Mouse (Mus musculus) ES-Bruce4 (cell line): ENCODE data around the gene Ndufb11. TPM values are rescaled to one million over a fixed set of nuclear protein-coding genes. Genes with fewer than 3 reads are reported as not detected.

Source experiments
- H3K27ac ChIP-seq: 2 replicates; pipeline ENCODE4 v1.5.1; 2012; ENCODE audit warnings: low read length, inconsistent platforms; ENCODE audit not compliant: insufficient read depth
- H3K27me3 ChIP-seq: 2 replicates; pipeline ENCODE4 v1.6.1; 2012; ENCODE audit warnings: mild to moderate bottlenecking, low read length, inconsistent platforms; ENCODE audit not compliant: control insufficient read depth, poor library complexity, insufficient read depth, severe bottlenecking
- H3K36me3 ChIP-seq: 2 replicates; pipeline ENCODE4 v1.6.1; 2012; ENCODE audit warnings: inconsistent platforms, mild to moderate bottlenecking, low read length, moderate library complexity; ENCODE audit not compliant: control insufficient read depth, poor library complexity, insufficient read depth, severe bottlenecking
- H3K4me1 ChIP-seq: one replicate; pipeline ENCODE4 v1.8.1; 2011; ENCODE audit warnings: low read length; ENCODE audit not compliant: control insufficient read depth, insufficient read depth
- H3K4me3 ChIP-seq: 2 replicates; pipeline ENCODE4 v1.5.1; 2011; ENCODE audit warnings: low read depth, mild to moderate bottlenecking, low read length
- H3K9ac ChIP-seq: 2 replicates; pipeline ENCODE4 v1.6.1; 2012; ENCODE audit warnings: low read depth, mild to moderate bottlenecking, inconsistent platforms; ENCODE audit not compliant: poor library complexity, severe bottlenecking
- H3K9me3 ChIP-seq: replicated peaks from 2 replicates; pipeline ENCODE4 v1.6.1; 2012; ENCODE audit warnings: mild to moderate bottlenecking, low read length, inconsistent platforms; ENCODE audit not compliant: control insufficient read depth, poor library complexity, insufficient read depth, severe bottlenecking
- CTCF ChIP-seq: IDR thresholded peaks from one replicate; pipeline ENCODE4 v1.8.1; 2011; ENCODE audit warnings: low read depth, low read length
- EP300 ChIP-seq: IDR thresholded peaks from 2 replicates; pipeline ENCODE4 v1.6.1; 2011; ENCODE audit warnings: low read depth, low read length; ENCODE audit not compliant: insufficient read depth
- POLR2A ChIP-seq: IDR thresholded peaks from one replicate; pipeline ENCODE4 v1.8.1; 2011; ENCODE audit warnings: low read length; ENCODE audit not compliant: insufficient read depth
- polyA plus RNA-seq: library from polyadenylated mRNA; stranded (reverse); fragments of >200 nt; gene quantifications from 2 replicates; pipeline ENCODE4 v1.2.4, GENCODE M21; 2011; ENCODE audit warnings: low read depth; ENCODE audit not compliant: missing spikeins, insufficient read depth, insufficient read length

The Ndufb11 gene
- 110 and 121 TPM in 2 replicates for polyA plus RNA-seq

DNA sequence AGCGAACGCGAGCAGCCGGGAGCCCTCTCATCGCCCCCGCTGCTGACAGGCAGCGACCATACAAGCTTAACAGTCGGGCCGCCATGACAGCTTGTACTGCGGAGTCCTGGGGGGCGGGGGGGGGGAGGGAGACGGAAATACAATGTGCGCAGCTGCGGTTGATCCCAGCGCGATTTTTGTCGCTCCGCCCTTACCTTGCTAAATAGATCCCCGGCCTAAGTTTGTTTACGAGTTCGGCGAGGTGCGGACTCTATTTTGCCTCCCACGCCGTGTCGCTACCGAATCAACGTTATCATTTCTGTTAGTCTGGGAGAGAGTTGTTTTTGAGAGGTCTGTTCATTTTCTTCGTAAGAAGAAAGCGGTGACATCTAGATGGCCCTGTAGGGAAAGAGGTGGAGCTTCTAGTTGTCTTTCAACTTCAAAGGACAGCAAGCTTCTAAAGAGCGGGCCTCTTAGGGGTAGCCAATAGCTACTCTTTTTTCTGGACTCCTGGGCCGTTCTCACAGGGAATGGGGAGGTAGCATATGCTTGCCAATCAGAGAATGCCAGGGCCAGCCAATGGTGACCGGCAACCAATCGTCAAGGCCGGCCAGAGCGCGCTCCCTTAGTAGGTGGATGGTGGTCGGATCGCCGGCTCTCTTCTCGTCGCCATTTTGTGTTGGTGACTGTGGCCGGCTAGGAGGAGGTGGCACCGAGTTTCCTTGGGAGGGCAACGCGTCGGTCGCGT, at the start of gene Ndufb11, which contains the start of gene Rbm10:
Gene Ndufb11 (minus strand): TSS at position 444 of the 727 bp plus-strand sequence.
Gene Rbm10 (plus strand): TSS at position 328 of the 727 bp plus-strand sequence.
- H3K4me3 ChIP-seq, result peak within 1 kb of the TSS; percentile 99

DNA sequence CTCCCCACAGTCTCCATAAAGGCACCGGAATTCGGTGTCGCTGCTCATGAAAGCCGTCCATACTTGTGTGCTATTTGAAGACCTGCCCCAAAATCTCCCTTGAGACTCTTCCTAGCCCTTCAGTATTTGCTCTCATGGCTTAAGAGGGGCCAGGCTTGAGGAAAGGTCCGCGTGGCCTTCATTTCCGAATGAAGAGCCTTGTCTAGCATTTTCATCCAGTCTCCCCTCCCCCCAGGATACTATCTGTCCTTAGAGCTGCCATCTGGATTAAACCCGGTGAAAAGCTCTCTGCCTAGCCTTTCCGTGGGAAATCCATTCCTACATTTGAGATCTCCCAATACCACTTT, 46.0 kb upstream of the Ndufb11 start:
- H3K27me3 ChIP-seq, result no peaks in the 10 kb centered on the region
- TF ChIP-seq POLR2A (no peak), EP300 (no peak), CTCF (no peak)
- peak overlapping the region; percentile 76 for H3K9ac ChIP-seq
- peak overlapping the region; percentile 85 for H3K4me3 ChIP-seq
- no peak overlapping the region; the same call in 1 of the 2 replicates for H3K27ac ChIP-seq
- no peaks in the 10 kb centered on the region for H3K4me1 ChIP-seq
- no peaks in the 10 kb centered on the region for H3K9me3 ChIP-seq
- peaks cover 26% of the 10 kb centered on the region for H3K36me3 ChIP-seq

More for the DNA sequence above, at the start of gene Ndufb11, which contains the start of gene Rbm10:
- Histone ChIP-seq H3K9ac (peak within 1 kb of the TSS; percentile 99), H3K27me3 (no peaks in the 10 kb centered on the region), H3K27ac (peak within 1 kb of the TSS; percentile 81), H3K4me1 (no peaks in the 10 kb centered on the region), H3K36me3 (peaks cover 9% of the 10 kb centered on the region), H3K9me3 (no peaks in the 10 kb centered on the region)
- TF ChIP-seq CTCF, result no peak
- no peak for TF ChIP-seq EP300
- no peak for TF ChIP-seq POLR2A

GRCm38 (mm10) chrX:20662716-20663443, 45.5 kb upstream of the Ndufb11 start:
- Histone ChIP-seq H3K4me1 (no peaks in the 10 kb centered on the region), H3K9ac (peak overlapping the region; percentile 76), H3K27me3 (no peaks in the 10 kb centered on the region), H3K36me3 (peaks cover 22% of the 10 kb centered on the region), H3K27ac (peak overlapping the region; percentile 82), H3K9me3 (no peaks in the 10 kb centered on the region), H3K4me3 (peak overlapping the region; percentile 85)
- TF ChIP-seq POLR2A (no peak), CTCF (no peak), EP300 (no peak)

GRCm38 (mm10) chrX:20662317-20662715, 44.9 kb upstream of the Ndufb11 start:
- H3K27me3 ChIP-seq, result no peaks in the 10 kb centered on the region
- no peaks in the 10 kb centered on the region for H3K9me3 ChIP-seq
- peaks cover 16% of the 10 kb centered on the region for H3K36me3 ChIP-seq
- no peak overlapping the region for H3K4me3 ChIP-seq
- H3K9ac ChIP-seq, result no peak overlapping the region
- H3K4me1 ChIP-seq, result no peaks in the 10 kb centered on the region
- no peak for TF ChIP-seq CTCF
- H3K27ac ChIP-seq, result peak overlapping the region; percentile 76

- no peak overlapping the region for H3K27ac ChIP-seq
- H3K9ac ChIP-seq, result peak overlapping the region; percentile 60
- no peaks in the 10 kb centered on the region for H3K27me3 ChIP-seq
- H3K4me3 ChIP-seq, result peak overlapping the region; percentile 81
- TF ChIP-seq POLR2A (no peak), EP300 (no peak), CTCF (no peak)
- no peaks in the 10 kb centered on the region for H3K36me3 ChIP-seq
- H3K4me1 ChIP-seq, result no peaks in the 10 kb centered on the region
- H3K9me3 ChIP-seq, result no peaks in the 10 kb centered on the region
Observed at GRCm38 (mm10) chrX:20658891-20659406, 41.5 kb upstream of the Ndufb11 start.
